Mouse (Mus musculus): ENCODE measurements around the gene Slc16a7. TPM values are rescaled to one million over a fixed set of nuclear protein-coding genes. Genes with fewer than 3 reads are reported as not detected.

Slc16a7 gene
- total RNA-seq (2023): 10 to 100 TPM; 15.0 to 18.3 TPM

GRCm38 (mm10) chr10:125388876-125389786 lies at the start of gene Slc16a7:
Slc16a7 (minus strand) TSS chr10:125389465.

Measured in neutrophil, adult 83 days (primary cell).